Mouse (Mus musculus) stomach, postnatal 0 days (tissue): Measurements from ENCODE around the gene Sugt1. TPM values are rescaled to one million over a fixed set of nuclear protein-coding genes. Genes with fewer than 3 reads are reported as not detected.

Experiments
- ATAC-seq: fragments of 200-750 bp; cut with Nextera tagmentation; 2 replicates; pipeline ENCODE4 v1.8.0; 2017; ENCODE audit not compliant: low FRiP score, low TSS enrichment
- DNase-seq: peaks from one replicate; pipeline ENCODE4 v3.0.0-alpha.2; 2016; ENCODE audit warnings: low spot score
- H3K27ac ChIP-seq: fragments of 300-500 bp; sonication (generic); replicated peaks from 2 replicates; pipeline ENCODE4 v1.5.1; 2014; ENCODE audit warnings: mild to moderate bottlenecking, control low read depth
- H3K27me3 ChIP-seq: fragments of 300-500 bp; sonication (generic); 2 replicates; pipeline ENCODE4 v1.6.1; 2014; ENCODE audit warnings: low read length; ENCODE audit not compliant: control insufficient read depth, insufficient read depth
- H3K36me3 ChIP-seq: fragments of 300-500 bp; sonication (generic); 2 replicates; pipeline ENCODE4 v1.6.1; 2014; ENCODE audit warnings: low read length, mixed read lengths; ENCODE audit not compliant: control insufficient read depth, insufficient read depth
- H3K4me1 ChIP-seq: fragments of 300-500 bp; sonication (generic); replicated peaks from 2 replicates; pipeline ENCODE4 v1.6.1; 2014; ENCODE audit warnings: antibody characterized with exemption; ENCODE audit not compliant: control insufficient read depth, insufficient read depth
- H3K4me2 ChIP-seq: fragments of 300-500 bp; sonication (generic); replicated peaks from 2 replicates; pipeline ENCODE4 v1.6.1; 2014; ENCODE audit warnings: low read depth, mild to moderate bottlenecking, control low read depth, moderate library complexity
- H3K4me3 ChIP-seq: fragments of 300-500 bp; sonication (generic); 2 replicates; pipeline ENCODE4 v1.5.1; 2014; ENCODE audit warnings: low read depth, low read length, control low read depth
- H3K9ac ChIP-seq: fragments of 300-500 bp; sonication (generic); 2 replicates; pipeline ENCODE4 v1.6.1; 2014; ENCODE audit warnings: mild to moderate bottlenecking, low read length, control low read depth, mixed read lengths
- H3K9me3 ChIP-seq: fragments of 300-500 bp; sonication (generic); 2 replicates; pipeline ENCODE4 v1.6.1; 2016; ENCODE audit warnings: low read length; ENCODE audit not compliant: control insufficient read depth
- CTCF ChIP-seq: IDR thresholded peaks from 2 replicates; pipeline ENCODE4 v1.5.1; 2016; ENCODE audit warnings: antibody characterized with exemption, low read depth, mild to moderate bottlenecking, moderate library complexity
- EP300 ChIP-seq: optimal IDR thresholded peaks from 2 replicates; pipeline ENCODE3; 2016; ENCODE audit warnings: antibody characterized with exemption
- WGBS: fragments of 180-500 bp; shearing (Covaris S2); extraction: QIAGEN DNeasy Blood & Tissue Kit; methylation state at CpG from one replicate; pipeline ENCODE4 v1.1.7; 2014; 5-methylcytosine and 5-hydroxymethylcytosine counted together
- microRNA-seq: library from miRNA; unstranded; fragments of <30 nt; microRNA quantifications from one replicate; pipeline ENCODE4, GENCODE M21; 2016
- polyA plus RNA-seq: library from polyadenylated mRNA; unstranded; fragments of >200 nt; fragmentation: Nextera tagmentation; extraction: Ambion mirVana; gene quantifications from 2 replicates; pipeline ENCODE4 v1.2.1, GENCODE M21; 2015

Gene Sugt1
- polyA plus RNA-seq, 1 experiment from 2014 or later = 73.7 TPM

- WGBS = 81% methylated on average over 5 of the region's 5 CpGs
- H3K4me1 ChIP-seq = no peaks in the 10 kb centered on the region
- no peak for TF ChIP-seq EP300
- no peak for TF ChIP-seq CTCF
- DNase-seq (no peak), ATAC-seq (no peak)
- H3K4me3 ChIP-seq = no peak overlapping the region
- H3K27me3 ChIP-seq = no peaks in the 10 kb centered on the region
- H3K36me3 ChIP-seq = no peaks in the 10 kb centered on the region
- H3K4me2 ChIP-seq = no peak overlapping the region
- no peak overlapping the region for H3K9ac ChIP-seq
- no peak overlapping the region for H3K27ac ChIP-seq
- no peaks in the 10 kb centered on the region for H3K9me3 ChIP-seq
Observed at GRCm38 (mm10) chr14:79672567-79672966, 85.1 kb downstream of the Sugt1 start.

GRCm38 (mm10) chr14:79673083-79674013, 85.9 kb downstream of the Sugt1 start:
- no peak for DNase-seq
- WGBS = 49% methylated on average over 17 of the region's 17 CpGs

GRCm38 (mm10) chr14:79677108-79677753, 89.7 kb downstream of the Sugt1 start:
- ATAC-seq (no peak), DNase-seq (no peak)
- H3K27me3 ChIP-seq = no peaks in the 10 kb centered on the region
- no peaks in the 10 kb centered on the region for H3K4me1 ChIP-seq
- H3K9me3 ChIP-seq = no peaks in the 10 kb centered on the region
- no peak overlapping the region for H3K4me2 ChIP-seq
- H3K27ac ChIP-seq = no peak overlapping the region
- H3K4me3 ChIP-seq = no peak overlapping the region
- no peaks in the 10 kb centered on the region for H3K36me3 ChIP-seq
- no peak for TF ChIP-seq CTCF
- H3K9ac ChIP-seq = no peak overlapping the region
- WGBS = 49% methylated on average over 15 of the region's 15 CpGs

More at GRCm38 (mm10) chr14:79673083-79674013, 85.9 kb downstream of the Sugt1 start:
- no peaks in the 10 kb centered on the region for H3K27me3 ChIP-seq
- TF ChIP-seq CTCF (no peak), EP300 (no peak)
- no peaks in the 10 kb centered on the region for H3K9me3 ChIP-seq
- H3K36me3 ChIP-seq = no peaks in the 10 kb centered on the region
- H3K4me2 ChIP-seq = no peak overlapping the region
- H3K4me1 ChIP-seq = no peaks in the 10 kb centered on the region
- no peak for ATAC-seq
- no peak overlapping the region for H3K4me3 ChIP-seq
- no peak overlapping the region for H3K27ac ChIP-seq
- no peak overlapping the region for H3K9ac ChIP-seq

DNA sequence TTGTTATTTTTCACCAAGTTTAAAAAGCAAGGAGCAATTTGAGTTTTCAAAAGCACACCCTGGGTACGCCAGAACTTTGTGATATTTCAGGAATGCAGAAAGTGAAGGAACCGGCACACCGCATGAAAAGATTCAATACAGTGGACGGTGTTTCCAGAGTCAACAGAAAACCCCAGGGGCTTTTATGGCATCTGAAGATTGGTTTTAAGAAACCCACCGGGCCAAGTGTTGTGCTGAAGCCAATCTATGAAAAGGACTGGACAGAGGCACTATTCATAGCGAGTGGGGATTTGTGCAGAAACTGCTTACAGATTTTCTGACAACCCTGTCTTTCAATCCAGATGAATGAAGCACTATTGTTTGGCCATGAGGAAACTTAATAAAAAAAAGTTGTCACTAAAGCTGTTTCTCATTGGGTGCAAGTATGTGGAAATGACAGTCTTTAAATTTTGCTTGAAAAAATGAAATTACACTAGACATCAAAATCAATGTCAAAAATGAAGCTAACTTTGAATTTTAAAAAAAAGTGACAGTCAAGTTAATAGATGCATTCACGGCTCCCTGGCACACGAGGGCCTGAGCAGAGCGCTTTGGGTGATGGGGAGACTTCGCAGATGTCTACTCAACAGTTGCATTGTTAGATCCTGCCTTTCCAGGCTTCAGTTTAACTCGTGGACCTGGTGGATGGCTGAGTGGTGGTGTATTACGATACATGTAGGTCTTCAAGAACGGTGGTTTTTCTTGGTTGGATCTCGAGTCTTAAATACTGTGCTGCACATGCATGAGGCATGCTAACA, 90.6 kb downstream of the Sugt1 start:
- Histone ChIP-seq H3K4me1 (no peaks in the 10 kb centered on the region), H3K4me2 (no peak overlapping the region), H3K27me3 (no peaks in the 10 kb centered on the region), H3K9ac (no peak overlapping the region), H3K36me3 (no peaks in the 10 kb centered on the region), H3K9me3 (no peaks in the 10 kb centered on the region), H3K27ac (no peak overlapping the region), H3K4me3 (no peak overlapping the region)
- TF ChIP-seq EP300 (no peak), CTCF (no peak)
- ATAC-seq (no peak), DNase-seq (no peak)
- 62% methylated on average over 14 of the region's 14 CpGs for WGBS

DNA sequence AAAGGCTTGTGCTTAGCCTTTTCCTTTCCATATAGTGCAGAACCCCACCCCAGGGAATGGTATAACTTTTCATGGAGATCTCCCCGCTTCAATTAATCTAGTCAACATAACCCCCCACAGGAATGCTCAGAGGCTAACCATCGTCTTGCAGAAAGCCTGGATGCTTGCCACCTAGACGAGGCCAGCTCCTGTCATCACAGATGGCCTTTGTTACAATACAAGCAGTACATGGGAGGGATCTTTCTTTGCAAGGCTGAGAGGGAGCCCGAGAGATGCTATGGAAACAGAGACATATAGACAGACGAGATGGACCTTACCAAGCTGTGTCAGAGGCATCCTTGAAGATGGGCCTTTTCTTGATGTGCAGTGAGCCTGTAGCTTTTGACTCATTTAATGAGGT, 93.2 kb downstream of the Sugt1 start:
- H3K27me3 ChIP-seq = no peaks in the 10 kb centered on the region
- H3K4me3 ChIP-seq = no peak overlapping the region
- no peaks in the 10 kb centered on the region for H3K9me3 ChIP-seq
- H3K27ac ChIP-seq = no peak overlapping the region
- H3K9ac ChIP-seq = no peak overlapping the region
- H3K4me2 ChIP-seq = no peak overlapping the region
- H3K4me1 ChIP-seq = no peaks in the 10 kb centered on the region
- 46% methylated on average over 5 of the region's 5 CpGs for WGBS
- ATAC-seq (no peak), DNase-seq (no peak)
- TF ChIP-seq EP300 (no peak), CTCF (no peak)
- no peaks in the 10 kb centered on the region for H3K36me3 ChIP-seq

Small RNA genes within 50 kb of the gene (microRNA-seq; reads per million reads assigned to microRNA genes)
- gene Gm27857 = not detected

Other genes with a start within 250 kb of the Sugt1 start
- gene Naa16, start 196.9 kb upstream of the Sugt1 start, polyA plus RNA-seq = 15.0 and 16.0 TPM in 2 replicates
- 6.8 and 7.7 TPM in 2 replicates for gene Mtrf1, start 189.9 kb upstream of the Sugt1 start, polyA plus RNA-seq
- gene Kbtbd7, start 161.2 kb upstream of the Sugt1 start, polyA plus RNA-seq = 5.1 TPM in 2 replicates
- gene Kbtbd6, start 135.9 kb upstream of the Sugt1 start, polyA plus RNA-seq = 0.57 and 0.98 TPM in 2 replicates
- 18.7 and 19.3 TPM in 2 replicates for gene Elf1, start 106.5 kb upstream of the Sugt1 start, polyA plus RNA-seq
- gene Wbp4, start 106.2 kb upstream of the Sugt1 start, polyA plus RNA-seq = 28.8 and 31.0 TPM in 2 replicates
- gene Cnmd, start 74.5 kb downstream of the Sugt1 start, polyA plus RNA-seq = 0.49 and 0.56 TPM in 2 replicates
- 0.97 and 1.6 TPM in 2 replicates for gene Pcdh8, start 183.6 kb downstream of the Sugt1 start, polyA plus RNA-seq